Mouse (Mus musculus) left cerebral cortex, postnatal 14 days (tissue): ENCODE measurements around the gene Mthfr. TPM values are rescaled to one million over a fixed set of nuclear protein-coding genes. Genes with fewer than 3 reads are reported as not detected.

ENCODE experiments used
- DNase-seq, 2 experiments: peaks; one replicate each; pipeline ENCODE4 v3.0.0; 2021 to 2022; ENCODE audit warnings: low spot score in 2 of 2, mixed read lengths in 1 of 2
- intact Hi-C: fragments of 180-260 bp; cut with DNase I; formaldehyde crosslinking; loops from one replicate; pipeline ENCODE4 v1.15.1; 2025
- total RNA-seq, 2 experiments: library from RNA; stranded (reverse); gene quantifications; 2 replicates each; pipeline ENCODE4 v1.2.3; 2021

Gene Mthfr
- total RNA-seq, 2 experiments from 2014 or later, result 24.9 to 28.3 TPM

DNA sequence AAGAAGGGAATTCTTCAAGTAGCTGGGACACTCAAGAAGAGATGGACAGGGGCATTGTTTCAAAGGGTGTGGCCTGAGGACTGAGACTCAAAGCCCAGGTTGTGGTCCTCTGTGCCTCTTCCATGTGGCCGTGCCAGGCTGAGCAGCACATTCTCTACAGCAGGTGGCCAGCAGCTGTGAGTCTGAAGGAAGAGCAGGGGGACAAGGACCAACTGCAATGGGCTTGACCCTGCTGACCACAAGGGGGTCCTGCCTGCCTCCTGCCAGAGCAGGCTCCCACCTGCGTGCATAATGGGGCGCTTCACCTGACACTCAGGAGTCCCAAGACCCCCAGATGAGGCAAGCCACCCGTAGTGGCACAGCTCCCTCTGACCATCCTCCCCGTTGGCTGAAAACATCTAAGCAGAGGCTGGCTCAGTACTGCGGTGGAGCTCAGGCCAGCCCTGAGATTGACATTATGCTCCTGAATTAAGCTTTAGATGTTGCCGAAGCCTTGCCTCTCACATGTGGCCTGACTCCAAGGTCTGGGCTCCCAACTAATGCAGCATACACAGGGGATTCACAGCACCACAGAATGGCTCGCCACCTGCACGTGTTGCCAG, 19.4 kb downstream of the Mthfr start:
- intact Hi-C loops, result no loop called here
- no peak for DNase-seq

DNA sequence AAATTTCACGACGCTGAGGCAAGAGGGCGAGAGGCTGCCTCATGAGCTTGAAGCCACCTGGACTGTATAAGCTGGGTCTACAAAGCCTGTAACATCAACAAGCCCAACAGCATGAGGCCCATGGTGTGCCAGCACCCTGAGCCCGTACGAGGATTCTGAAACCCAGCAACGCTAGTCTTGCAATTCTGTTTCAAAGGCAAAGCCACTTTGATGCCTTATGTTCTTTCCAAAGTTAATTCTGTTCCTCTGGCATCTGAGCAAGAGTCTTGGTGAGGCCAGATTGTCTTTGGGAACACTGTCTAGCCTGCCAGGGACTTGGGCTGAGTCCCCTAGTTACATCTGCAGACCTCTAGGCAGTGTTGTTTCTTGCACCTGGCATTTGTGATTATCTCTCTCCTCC, 20.1 kb downstream of the Mthfr start:
- DNase-seq, result peak in 1 of 2 experiments; percentile 71
- intact Hi-C loops, result no loop called here

DNA sequence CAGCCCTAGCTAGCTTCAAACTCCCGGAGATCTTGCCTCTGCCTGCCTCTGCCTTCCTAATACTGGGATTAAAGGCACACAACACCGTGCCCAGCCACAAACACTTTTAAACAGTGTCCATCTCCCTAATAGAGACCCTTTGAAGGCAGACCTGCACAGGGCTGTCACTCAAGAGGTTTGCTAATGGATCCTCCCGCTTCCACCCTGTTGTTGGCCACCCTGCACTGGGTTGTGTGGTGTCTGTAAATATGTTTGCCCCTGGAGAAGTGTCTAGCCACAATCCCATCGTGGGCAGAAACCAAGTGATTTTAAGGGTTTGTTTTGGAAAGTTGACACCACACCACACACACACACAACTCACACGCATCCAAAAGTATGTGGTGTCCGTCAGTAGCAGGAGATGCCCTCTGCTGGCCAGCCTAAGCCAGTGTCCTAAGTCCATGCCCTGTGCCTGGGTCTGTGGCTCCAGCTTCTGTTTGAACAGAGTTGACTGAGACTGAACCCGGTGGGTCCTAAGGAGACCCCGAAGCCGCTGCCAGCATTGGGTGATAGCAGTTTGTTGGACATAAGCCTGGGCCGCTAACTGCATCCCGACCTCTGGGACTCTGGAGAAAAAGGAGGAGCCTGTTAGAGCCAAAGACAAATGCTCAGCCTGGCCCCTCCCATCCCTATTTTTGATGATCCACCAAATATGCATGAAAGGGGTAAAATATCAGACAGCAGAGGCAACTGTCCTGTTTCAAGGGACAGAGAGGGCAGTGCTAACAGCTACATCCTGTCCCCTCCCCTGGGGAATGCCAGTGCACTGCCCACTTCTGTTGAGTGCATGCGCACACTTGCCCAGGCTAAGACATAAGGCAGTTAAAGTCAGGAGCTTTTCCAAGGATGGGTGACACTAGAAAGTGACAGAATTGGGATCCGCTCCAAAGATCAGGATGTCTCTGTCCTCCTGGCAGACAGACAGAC, 21.5 kb downstream of the Mthfr start:
- DNase-seq, result no peak
- intact Hi-C loops, result no loop called here

DNA sequence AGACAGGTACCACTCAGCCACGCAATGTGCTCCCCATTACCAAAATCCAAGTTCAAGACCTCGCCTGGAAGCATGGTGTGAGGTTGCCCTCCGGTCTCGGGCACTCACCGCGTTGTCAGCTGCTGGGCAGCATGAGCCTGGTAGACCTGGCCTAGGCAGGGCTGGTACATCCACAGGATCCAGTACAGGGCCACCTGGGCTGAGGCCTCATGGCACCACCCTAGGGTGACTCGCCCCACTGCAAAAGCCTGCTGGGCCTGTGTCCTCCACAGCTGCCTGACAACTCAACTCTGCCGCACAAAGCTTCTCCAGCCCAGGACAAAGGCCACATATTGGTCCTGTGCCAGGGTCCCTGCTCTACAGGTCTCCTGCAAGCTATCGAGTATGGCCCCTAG, 22.2 kb downstream of the Mthfr start:
- no peak for DNase-seq
- intact Hi-C loops, result no loop called here

DNA sequence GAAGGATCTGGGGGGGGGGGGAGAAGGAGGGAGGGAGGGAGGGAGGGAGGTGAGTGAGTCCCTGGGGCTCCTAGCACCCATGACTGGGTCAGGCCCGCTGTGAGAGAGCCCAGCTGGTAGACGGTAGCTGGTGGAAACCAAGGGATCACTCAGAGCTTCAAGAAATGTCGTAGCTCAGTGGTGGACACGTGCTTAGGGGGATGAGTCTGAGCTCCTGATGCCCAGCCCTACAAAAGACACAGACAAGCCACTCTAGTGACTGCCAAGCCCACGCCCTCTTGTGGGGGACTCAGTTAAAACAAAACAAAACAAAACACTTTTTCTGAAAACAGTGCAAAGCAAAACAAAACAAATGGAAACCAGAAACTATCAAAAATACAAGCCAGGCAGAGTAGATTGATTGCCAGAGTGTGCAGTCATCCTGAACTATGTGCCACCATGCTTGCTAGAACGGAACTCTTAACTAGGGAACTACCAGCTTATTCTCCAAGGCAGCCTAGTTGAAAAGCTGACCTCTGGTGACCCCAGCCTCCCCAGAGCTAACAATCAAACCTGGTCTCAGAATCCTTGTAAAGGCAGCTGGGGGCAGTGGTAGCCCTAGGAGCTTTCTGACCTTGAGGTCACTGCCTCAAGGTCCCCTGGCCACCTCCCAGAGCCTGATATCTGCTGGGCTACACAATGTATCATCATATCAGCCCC, 27.0 kb downstream of the Mthfr start:
- no peak for DNase-seq
- intact Hi-C loops, result no loop called here

GRCm38 (mm10) chr4:148066401-148066744, 27.5 kb downstream of the Mthfr start:
- intact Hi-C loops, result no loop called here
- DNase-seq, result no peak

- intact Hi-C loops, result no loop called here
- no peak for DNase-seq
Measured at GRCm38 (mm10) chr4:148067346-148067745, 28.5 kb downstream of the Mthfr start.

- intact Hi-C loops, result no loop called here
- no peak for DNase-seq
Measured at GRCm38 (mm10) chr4:148069602-148070218, 30.8 kb downstream of the Mthfr start.

- intact Hi-C loops, result no loop called here
Measured at GRCm38 (mm10) chr4:148071508-148071907, 32.6 kb downstream of the Mthfr start.

DNA sequence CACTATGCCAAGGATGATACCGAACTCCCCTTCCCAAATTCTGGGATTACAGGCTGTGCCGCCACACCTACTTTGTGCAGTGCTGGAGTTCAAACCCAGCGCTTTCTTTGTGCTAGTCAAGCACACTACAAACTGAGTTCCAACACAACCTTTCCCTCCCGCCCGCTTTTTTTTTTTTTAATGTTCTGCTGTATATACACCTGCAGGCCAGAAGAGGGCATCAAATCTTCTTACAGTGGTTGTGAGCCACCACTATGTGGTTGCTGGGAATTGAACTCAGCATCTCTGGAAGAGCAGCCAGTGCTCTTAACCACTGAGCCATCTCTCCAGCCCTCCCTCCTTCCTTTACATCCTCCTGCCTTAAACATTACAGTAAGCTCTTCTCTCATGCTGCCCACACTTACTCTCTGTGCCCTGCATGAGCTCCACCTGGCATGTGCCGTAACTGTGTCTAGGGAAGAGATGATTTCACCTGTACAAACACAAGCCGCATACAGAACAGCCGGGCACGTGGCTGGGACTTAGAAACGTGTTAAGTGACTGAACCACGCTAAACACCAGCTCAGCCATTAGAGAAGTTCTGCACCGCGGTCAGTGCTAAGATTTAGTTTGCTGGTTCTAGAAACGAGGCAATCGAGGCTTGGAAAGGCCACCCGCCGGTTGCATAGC, 35.8 kb downstream of the Mthfr start:
- no peak for DNase-seq
- intact Hi-C loops, result no loop called here

More at GRCm38 (mm10) chr4:148071508-148071907, 32.6 kb downstream of the Mthfr start:
- no peak for DNase-seq

DNA sequence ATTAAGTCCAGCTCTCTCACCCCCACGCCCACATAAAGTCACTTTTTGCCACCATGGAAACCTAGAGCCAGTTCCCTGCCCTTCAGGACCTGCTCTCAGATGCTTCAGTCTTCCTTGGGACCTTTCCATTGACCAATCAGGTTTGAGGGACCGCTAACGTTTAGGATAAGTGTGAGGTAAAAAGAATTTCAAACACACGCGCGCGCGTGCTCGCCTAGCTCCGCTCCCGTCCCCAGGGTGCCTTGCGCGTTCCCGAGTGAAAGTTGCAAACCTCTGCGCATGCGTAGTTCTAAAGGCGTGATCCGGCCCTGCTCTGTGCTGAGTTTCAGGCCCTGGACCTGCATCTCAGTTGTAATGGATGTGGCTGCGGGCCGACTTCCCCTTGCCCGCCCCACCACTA, 36.4 kb downstream of the Mthfr start:
- intact Hi-C loops, result no loop called here
- DNase-seq, result peak; percentile 62 to 69

DNA sequence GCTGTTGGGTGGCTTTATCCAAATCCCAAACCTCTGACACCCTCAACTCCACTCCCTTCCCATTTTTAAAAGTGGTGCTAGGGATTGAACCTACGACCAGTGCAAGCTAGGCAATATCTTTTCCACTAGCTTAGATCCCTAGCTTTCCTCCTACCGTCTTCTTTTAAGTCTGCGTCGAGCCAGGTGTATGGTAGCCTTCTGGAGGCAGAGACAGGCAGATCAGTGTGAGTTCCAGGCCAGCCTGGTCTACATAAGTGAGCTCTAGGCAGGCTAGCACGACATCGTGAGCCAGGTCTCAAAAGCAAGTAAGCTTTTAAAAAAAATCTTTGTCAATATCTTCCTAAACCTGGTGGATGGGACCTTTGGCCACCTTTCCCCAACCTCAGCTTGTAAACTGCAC, 37.0 kb downstream of the Mthfr start:
- no peak for DNase-seq
- intact Hi-C loops, result no loop called here

DNA sequence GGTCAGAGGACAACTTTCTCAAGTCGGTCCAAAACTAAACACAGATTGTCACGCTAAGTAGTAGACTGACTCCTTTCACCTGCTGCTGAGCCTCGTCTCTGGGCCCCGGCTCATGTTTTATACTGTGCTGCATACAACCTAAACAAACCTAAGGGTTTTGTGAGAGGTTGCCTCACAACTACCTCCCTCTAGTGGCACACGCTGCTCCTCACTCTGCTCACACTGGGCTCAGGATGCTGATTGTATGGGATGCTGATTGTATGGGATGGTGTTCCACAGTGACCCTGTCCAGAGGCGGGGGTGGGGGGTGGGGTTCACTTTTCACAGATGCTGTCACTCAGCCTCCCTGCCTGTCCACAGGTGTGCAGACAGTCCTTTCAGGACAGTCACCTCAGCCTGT, 40.3 kb downstream of the Mthfr start:
- DNase-seq, result no peak
- intact Hi-C loops, result no loop called here

DNA sequence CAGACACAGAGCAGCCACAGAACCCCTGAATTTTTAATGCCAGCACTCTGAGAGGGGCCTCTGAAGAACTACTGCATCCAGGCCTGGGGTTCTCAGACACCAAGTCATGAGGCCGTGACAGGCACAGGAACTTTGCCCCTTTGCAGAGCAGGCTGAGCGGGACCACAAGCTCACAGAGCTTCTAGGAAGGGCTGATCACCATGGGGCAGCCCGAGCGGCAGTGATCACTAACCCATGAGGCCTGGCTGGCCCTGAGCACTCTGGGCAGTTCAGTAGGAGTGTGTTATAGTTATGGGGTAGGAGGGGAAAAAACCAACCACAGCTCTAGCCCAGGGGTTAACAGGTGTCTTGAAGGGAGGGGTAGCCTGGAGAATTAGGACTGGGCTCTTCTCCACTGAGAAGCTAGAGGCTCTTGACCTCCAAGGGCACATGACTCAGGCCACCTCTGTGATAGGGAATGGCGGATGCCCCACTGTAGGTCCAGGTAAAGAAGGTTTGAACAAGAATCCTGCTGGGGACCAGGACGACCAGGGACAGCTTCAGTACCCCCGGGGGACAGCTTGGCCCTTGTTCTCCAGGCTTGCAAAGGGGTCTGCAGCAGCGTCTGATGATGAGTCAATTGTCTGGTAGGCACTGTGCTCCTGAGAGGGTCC, 41.2 kb downstream of the Mthfr start:
- no peak for DNase-seq
- intact Hi-C loops, result no loop called here

- no peak for DNase-seq
- intact Hi-C loops, result no loop called here
Measured at GRCm38 (mm10) chr4:148080597-148080973, 41.7 kb downstream of the Mthfr start.

DNA sequence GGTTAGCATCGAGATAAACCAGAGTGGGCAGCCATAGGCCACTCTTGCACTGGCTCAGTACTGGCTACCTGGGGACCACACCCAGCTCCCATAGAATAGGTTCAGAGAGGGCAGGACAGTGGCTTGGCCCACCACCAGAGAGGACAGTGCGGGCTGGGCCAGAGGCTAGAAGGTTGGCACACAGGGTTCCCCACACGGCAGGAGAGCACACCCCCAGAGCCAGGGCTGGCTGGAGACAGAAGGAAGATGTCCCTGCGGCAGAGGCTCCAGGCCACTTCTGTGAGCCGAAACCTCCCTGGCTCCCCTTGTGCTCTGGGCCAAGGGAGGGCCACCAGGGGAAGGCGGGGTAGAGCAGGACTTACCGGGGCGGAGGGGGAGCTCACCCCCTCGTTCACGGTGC, 42.3 kb downstream of the Mthfr start:
- intact Hi-C loops, result no loop called here
- DNase-seq, result no peak

GRCm38 (mm10) chr4:148082257-148083044, 43.6 kb downstream of the Mthfr start:
- intact Hi-C loops, result no loop called here
- peak; percentile 52 to 63 for DNase-seq

DNA sequence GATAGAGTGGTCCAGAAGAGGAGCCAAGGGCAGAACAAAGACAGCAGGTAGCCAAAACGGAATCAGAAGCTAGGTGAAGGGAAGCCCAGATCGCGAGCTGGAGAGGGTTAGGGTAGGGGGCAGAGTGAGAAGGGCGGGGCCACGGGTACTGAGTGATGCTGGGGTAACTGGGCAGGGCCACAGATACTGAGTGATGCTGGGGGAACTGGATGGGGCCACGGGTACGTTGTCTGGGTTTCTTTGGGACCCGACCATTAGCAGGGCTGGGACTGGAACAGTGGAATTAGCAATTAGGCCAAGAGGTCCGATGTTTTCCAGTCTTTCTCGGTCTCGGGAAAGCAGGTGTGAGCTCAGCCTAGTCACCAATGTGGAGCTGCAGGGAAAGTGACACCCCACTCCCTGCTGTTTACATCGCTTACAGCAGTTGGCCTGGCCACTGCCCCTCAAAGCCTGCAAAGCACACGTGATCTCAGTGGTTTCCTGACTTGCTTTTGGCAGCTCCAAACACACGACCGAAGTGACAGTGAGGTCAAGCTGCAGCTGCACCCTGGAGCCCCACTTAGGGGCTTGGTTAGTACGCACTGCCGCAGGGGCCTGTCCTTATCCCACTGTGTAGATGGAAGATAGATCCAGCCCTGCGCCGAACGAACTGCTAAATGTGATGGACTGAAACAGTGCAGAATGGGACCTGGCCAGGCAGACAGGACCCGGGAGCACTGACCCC, 44.5 kb downstream of the Mthfr start:
- intact Hi-C loops, result no loop called here
- no peak for DNase-seq
